Mouse (Mus musculus) CH12.LX (cell line): Measurements from ENCODE around the gene Hist1h2bn. TPM values are rescaled to one million over a fixed set of nuclear protein-coding genes. Genes with fewer than 3 reads are reported as not detected.
"Not testable (repeated sequence)": the region's sequence is repeated elsewhere in the genome, so short reads cannot be mapped to it uniquely, and the experiment has no call there.

Source experiments
- DNase-seq: peaks from one replicate; pipeline ENCODE4 v3.0.0-alpha.2; 2013; ENCODE audit errors: extremely low read depth
- H3K27ac ChIP-seq: 2 replicates; pipeline ENCODE4 v1.5.1; 2012; ENCODE audit warnings: low read depth, mild to moderate bottlenecking, control low read depth, moderate library complexity; ENCODE audit not compliant: insufficient read depth
- H3K27me3 ChIP-seq: replicated peaks from 2 replicates; pipeline ENCODE3; 2012; ENCODE audit warnings: inconsistent platforms
- H3K36me3 ChIP-seq, 2 experiments: replicated peaks in 1 of 2; 2 replicates each; pipeline versions ENCODE3 to v1.6.1; 2012; ENCODE audit warnings: inconsistent platforms in 1 of 2, low read length in 1 of 2, mild to moderate bottlenecking in 1 of 2, mixed read lengths in 1 of 2, moderate library complexity in 1 of 2; ENCODE audit not compliant: control insufficient read depth in 1 of 2, insufficient read depth in 1 of 2
- H3K4me1 ChIP-seq, 2 experiments: 2 replicates each; pipeline ENCODE4 v1.6.1; 2012; ENCODE audit warnings: inconsistent platforms in 1 of 2, moderate library complexity in 1 of 2; ENCODE audit not compliant: insufficient read depth in 2 of 2, control insufficient read depth in 1 of 2
- H3K4me2 ChIP-seq: 2 replicates; pipeline ENCODE4 v1.6.1; 2012; ENCODE audit warnings: low read depth, mild to moderate bottlenecking, control low read depth; ENCODE audit not compliant: poor library complexity, insufficient read depth, severe bottlenecking
- H3K4me3 ChIP-seq, 3 experiments: fragments of 150-350 bp in 1 of 3; sonication (generic) in 1 of 3; replicated peaks in 1 of 3; 2 replicates each; pipeline versions ENCODE3 to v1.5.1; 2011 to 2012; ENCODE audit warnings: low read depth in 2 of 3, low read length in 2 of 3, mild to moderate bottlenecking in 2 of 3, moderate library complexity in 2 of 3, control low read depth in 1 of 3, improper control_type of control experiment in 1 of 3, inconsistent platforms in 1 of 3, mixed read lengths in 1 of 3; ENCODE audit not compliant: poor library complexity in 1 of 3
- H3K79me2 ChIP-seq: replicated peaks from 2 replicates; pipeline ENCODE4 v1.6.1; 2012; ENCODE audit warnings: mild to moderate bottlenecking, moderate library complexity; ENCODE audit not compliant: control insufficient read depth, poor library complexity, insufficient read depth, severe bottlenecking; ENCODE audit errors: extremely low read depth
- H3K9ac ChIP-seq: 2 replicates; pipeline ENCODE4 v1.6.1; 2012; ENCODE audit warnings: low read depth, mild to moderate bottlenecking, control low read depth, moderate library complexity; ENCODE audit not compliant: insufficient read depth
- H3K9me3 ChIP-seq: replicated peaks from 2 replicates; pipeline ENCODE3; 2012; ENCODE audit warnings: low read length, inconsistent platforms, mixed read lengths
- BHLHE40 ChIP-seq: IDR thresholded peaks from 2 replicates; pipeline ENCODE4 v1.6.1; 2011; ENCODE audit warnings: mild to moderate bottlenecking, low read depth, low read length, improper control_type of control experiment
- CHD2 ChIP-seq: IDR thresholded peaks from 2 replicates; pipeline ENCODE4 v1.6.1; 2011; ENCODE audit warnings: low read length, improper control_type of control experiment
- E2F4 ChIP-seq: IDR thresholded peaks from 2 replicates; pipeline ENCODE4 v1.6.1; 2011; ENCODE audit warnings: low read depth, low read length, improper control_type of control experiment; ENCODE audit not compliant: insufficient replicate concordance
- ELF1 ChIP-seq: IDR thresholded peaks from 2 replicates; pipeline ENCODE4 v1.6.1; 2014; ENCODE audit warnings: low read depth, mild to moderate bottlenecking, inconsistent platforms, low read length, improper control_type of control experiment
- HCFC1 ChIP-seq: IDR thresholded peaks from 2 replicates; pipeline ENCODE4 v1.6.1; 2012; ENCODE audit warnings: low read depth, mild to moderate bottlenecking, inconsistent platforms, low read length, improper control_type of control experiment
- IRF4 ChIP-seq: IDR thresholded peaks from 2 replicates; pipeline ENCODE4 v1.6.1; 2014; ENCODE audit warnings: low read depth, mild to moderate bottlenecking, inconsistent platforms, low read length, improper control_type of control experiment
- KAT2A ChIP-seq: IDR thresholded peaks from 2 replicates; pipeline ENCODE4 v1.6.1; 2012; ENCODE audit warnings: low read length, improper control_type of control experiment, inconsistent platforms; ENCODE audit not compliant: insufficient replicate concordance
- MEF2A ChIP-seq: IDR thresholded peaks from 2 replicates; pipeline ENCODE4 v1.6.1; 2014; ENCODE audit warnings: low read depth, mild to moderate bottlenecking, inconsistent platforms, low read length, improper control_type of control experiment, borderline replicate concordance
- NELFE ChIP-seq: IDR thresholded peaks from 2 replicates; pipeline ENCODE4 v1.6.1; 2011; ENCODE audit warnings: low read depth, low read length, improper control_type of control experiment
- POLR2A ChIP-seq: IDR thresholded peaks from 2 replicates; pipeline ENCODE4 v1.6.1; 2011; ENCODE audit warnings: low read depth, mild to moderate bottlenecking, improper control_type of control experiment, low read length
- POLR2AphosphoS2 ChIP-seq: IDR thresholded peaks from 2 replicates; pipeline ENCODE4 v1.6.1; 2011; ENCODE audit warnings: low read depth, low read length, improper control_type of control experiment
- RCOR1 ChIP-seq: conservative IDR thresholded peaks from 2 replicates; pipeline ENCODE4 v1.6.1; 2012; ENCODE audit warnings: low read depth, mild to moderate bottlenecking, inconsistent platforms, low read length, improper control_type of control experiment
- SIN3A ChIP-seq: IDR thresholded peaks from 2 replicates; pipeline ENCODE4 v1.6.1; 2012; ENCODE audit warnings: low read length, improper control_type of control experiment, inconsistent platforms
- SMC3 ChIP-seq: IDR thresholded peaks from 2 replicates; pipeline ENCODE4 v1.6.1; 2011; ENCODE audit warnings: low read depth, low read length, improper control_type of control experiment
- TBP ChIP-seq: conservative IDR thresholded peaks from 2 replicates; pipeline ENCODE4 v1.6.1; 2011; ENCODE audit warnings: low read depth, low read length, improper control_type of control experiment
- TCF12 ChIP-seq: IDR thresholded peaks from 2 replicates; pipeline ENCODE4 v1.6.1; 2014; ENCODE audit warnings: low read depth, mild to moderate bottlenecking, inconsistent platforms, low read length, improper control_type of control experiment
- UBTF ChIP-seq: IDR thresholded peaks from 2 replicates; pipeline ENCODE4 v1.6.1; 2012; ENCODE audit warnings: low read depth, mild to moderate bottlenecking, inconsistent platforms, low read length, improper control_type of control experiment, moderate library complexity
- USF2 ChIP-seq: conservative IDR thresholded peaks from 2 replicates; pipeline ENCODE4 v1.6.1; 2011; ENCODE audit warnings: low read depth, low read length, improper control_type of control experiment
- ZMIZ1 ChIP-seq: IDR thresholded peaks from 2 replicates; pipeline ENCODE4 v1.6.1; 2012; ENCODE audit warnings: low read depth, mild to moderate bottlenecking, inconsistent platforms, low read length, improper control_type of control experiment
- dilution Hi-C: fragments of 300-500 bp; cut with MboI; formaldehyde crosslinking; loops from 2 replicates; pipeline ENCODE4 v1.14.3; 2020; ENCODE audit warnings: low sequenced_read_pairs; ENCODE audit not compliant: extremely low pct_unique_long_range_greater_than_20kb, extremely low pct_ligation_motif_present
- in situ Hi-C: fragments of 300-500 bp; cut with MboI; formaldehyde crosslinking; loops from 3 replicates; pipeline ENCODE4 v1.14.3; 2019; ENCODE audit warnings: low sequenced_read_pairs, low pct_ligation_motif_present, low pct_unique_long_range_greater_than_20kb, mixed read lengths
- polyA plus RNA-seq: library from polyadenylated mRNA; unstranded; fragments of >175 nt; gene quantifications from 2 replicates; pipeline ENCODE4 v1.2.1, GENCODE M21; 2012; ENCODE audit warnings: low read depth; ENCODE audit not compliant: insufficient read length
- total RNA-seq, 2 experiments: library from RNA; depleted of rRNA; stranded (reverse); fragments of 300-350 nt in 1 of 2; fragments of >200 nt in 1 of 2; gene quantifications; 2 replicates each; pipeline ENCODE4 v1.2.3; 2012 to 2014

The Hist1h2bn gene
- total and polyA plus RNA-seq, 3 experiments, result 2.6 to 1,563 (median 24.0) TPM

GRCm38 (mm10) chr13:21734906-21735767 lies 18.8 kb upstream of the Hist1h2bn start, which contains the start of gene Hist1h4j:
Gene Hist1h4j, plus strand, starts transcription at chr13:21735064.
- in situ Hi-C loops, result loop anchor here (25.0 kb wide), 1 partner anchor 1827 kb away; the partner anchor contains the start of genes Hist1h1d, Hist1h2ad, Hist1h2ae and Hist1h2bf
- peaks cover 7 to 26% of the 10 kb centered on the region in 2 experiments; a peak in 3 of 4 replicates for H3K4me1 ChIP-seq
- not testable (repeated sequence) for H3K36me3 ChIP-seq
- H3K27ac ChIP-seq, result peak within 1 kb of the TSS; percentile 91
- TF ChIP-seq POLR2AphosphoS2 (peak; percentile 100), RCOR1 (peak; percentile 86; the same call in 1 of the 2 replicates), BHLHE40 (peak; percentile 42; the same call in 1 of the 2 replicates), MEF2A (peak; percentile 43; the same call in 1 of the 2 replicates), IRF4 (peak; percentile 36; the same call in 1 of the 2 replicates), UBTF (peak; percentile 96), E2F4 (peak; percentile 91), CHD2 (peak; percentile 86), SIN3A (peak; percentile 42; the same call in 1 of the 2 replicates), ZMIZ1 (peak; percentile 99), USF2 (peak; percentile 44; the same call in 1 of the 2 replicates), NELFE (peak; percentile 99), TBP (peak; percentile 96), ELF1 (peak; percentile 36; the same call in 1 of the 2 replicates), KAT2A (0 out of 2 replicates have a peak, but pooled peaks have one; percentile 9), SMC3 (peak; percentile 2), TCF12 (peak; percentile 72), HCFC1 (peak; percentile 79), POLR2A (peak; percentile 98)
- TF ChIP-seq, all 38 proteins: peak for 19; not testable (repeated sequence) for 19
- H3K27me3 ChIP-seq, H3K9me3 ChIP-seq, H3K79me2 ChIP-seq, dilution Hi-C loops: not testable (repeated sequence)
- peak; percentile 93 for DNase-seq
- H3K4me2 ChIP-seq, result peak within 1 kb of the TSS; percentile 90
- H3K9ac ChIP-seq, result peak within 1 kb of the TSS; percentile 76
- peak within 1 kb of the TSS; percentile 38 to 62 (median 42) for H3K4me3 ChIP-seq
